Mouse (Mus musculus): Measurements from ENCODE around the gene Rhbdd1.
A peak's percentile ranks its signal among the peaks of the same experiment; 100 is the strongest.

Gene Rhbdd1

GRCm38 (mm10) chr1:82433649-82434005 lies 117.4 kb downstream of the Rhbdd1 start:
- DNase-seq (ENCODE audit: low read depth), result no peak

- no peak for DNase-seq (ENCODE audit: low read depth)
These were observed 121.0 kb downstream of the Rhbdd1 start for GRCm38 (mm10) chr1:82437273-82437672.

DNA sequence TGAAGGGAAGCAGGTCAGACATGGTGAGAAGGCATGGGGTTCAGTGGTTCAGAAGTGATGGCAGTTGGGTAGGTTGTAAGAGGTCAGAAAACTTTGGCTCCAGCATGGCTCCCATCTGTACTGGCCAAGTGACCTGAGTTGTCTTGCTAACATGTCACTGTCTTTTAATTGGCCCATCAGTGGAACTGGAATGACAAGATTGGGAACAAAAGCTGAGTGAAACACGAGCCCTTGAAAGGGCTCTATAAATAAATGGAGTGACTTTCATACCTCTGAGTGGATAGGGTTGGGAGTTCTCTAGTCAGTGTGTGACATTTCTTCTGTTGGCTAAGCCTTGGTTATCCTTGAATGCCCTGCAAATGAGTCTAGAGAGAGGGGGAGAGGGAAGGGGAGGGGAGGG lies 123.9 kb downstream of the Rhbdd1 start:
- no peak for DNase-seq (ENCODE audit: low read depth)

DNA sequence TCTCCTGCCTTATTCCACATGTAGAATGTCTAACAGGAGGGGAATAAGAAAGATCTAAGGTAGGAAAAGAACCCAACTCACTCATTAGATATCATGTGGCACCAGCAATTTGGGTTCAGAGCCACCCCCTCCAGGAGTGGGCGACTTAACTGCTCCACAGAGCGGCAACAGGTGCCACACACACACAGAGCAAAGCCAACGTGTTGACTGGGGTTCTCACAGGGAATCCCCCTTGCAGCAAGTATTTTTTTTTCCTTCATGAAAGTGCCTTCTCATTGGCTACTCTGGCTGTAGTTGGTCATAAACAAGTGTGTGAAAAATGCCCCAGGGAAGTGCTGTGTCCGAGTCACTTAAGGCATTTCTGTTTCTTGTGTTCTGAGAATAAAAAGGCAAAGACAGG lies 127.3 kb downstream of the Rhbdd1 start:
- DNase-seq (ENCODE audit: low read depth), result no peak

DNA sequence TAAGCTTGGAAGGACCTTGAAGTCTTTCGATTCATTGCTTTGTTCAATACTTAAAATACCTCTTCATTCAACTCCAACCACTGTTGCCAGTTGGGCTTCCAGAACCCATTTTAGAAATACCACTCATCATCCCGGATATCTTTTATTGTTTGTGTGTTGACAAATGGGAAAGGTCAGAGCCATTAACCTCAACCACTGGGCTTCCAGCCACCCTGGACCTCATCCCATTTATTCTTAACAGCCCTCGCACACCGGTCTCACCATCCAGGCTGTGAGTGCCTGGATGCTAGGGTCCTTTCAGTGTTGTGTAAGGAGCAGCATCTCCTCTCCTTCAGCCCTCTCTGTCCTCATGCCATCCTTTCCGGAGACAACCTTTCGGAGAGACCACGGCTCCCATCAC lies 129.8 kb downstream of the Rhbdd1 start:
- no peak for DNase-seq (ENCODE audit: low read depth)

DNA sequence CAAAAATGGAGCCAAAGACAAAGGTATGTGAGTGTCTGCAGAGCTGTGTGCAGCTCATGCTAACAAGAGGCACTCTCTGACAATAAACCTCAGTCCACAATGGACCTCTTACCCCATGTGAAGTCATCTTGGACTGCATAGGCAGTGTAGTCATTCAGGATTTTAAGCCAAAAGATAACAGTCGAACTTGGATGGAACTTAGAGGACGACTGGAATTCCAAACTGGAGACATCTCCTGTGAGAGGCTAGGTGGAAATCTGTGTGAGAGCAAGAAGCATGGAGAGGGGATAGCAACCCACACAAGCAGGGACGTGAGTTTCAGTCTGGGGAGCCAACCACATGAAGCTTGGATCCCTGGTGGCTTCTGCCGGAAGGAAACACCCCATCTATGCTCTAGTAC lies 133.6 kb downstream of the Rhbdd1 start:
- no peak for DNase-seq (ENCODE audit: low read depth)

- no peak for DNase-seq (ENCODE audit: low read depth)
These were observed 135.8 kb downstream of the Rhbdd1 start for GRCm38 (mm10) chr1:82451927-82452651.

GRCm38 (mm10) chr1:82454031-82454430 lies 137.8 kb downstream of the Rhbdd1 start:
- DNase-seq (ENCODE audit: low read depth), result no peak

DNA sequence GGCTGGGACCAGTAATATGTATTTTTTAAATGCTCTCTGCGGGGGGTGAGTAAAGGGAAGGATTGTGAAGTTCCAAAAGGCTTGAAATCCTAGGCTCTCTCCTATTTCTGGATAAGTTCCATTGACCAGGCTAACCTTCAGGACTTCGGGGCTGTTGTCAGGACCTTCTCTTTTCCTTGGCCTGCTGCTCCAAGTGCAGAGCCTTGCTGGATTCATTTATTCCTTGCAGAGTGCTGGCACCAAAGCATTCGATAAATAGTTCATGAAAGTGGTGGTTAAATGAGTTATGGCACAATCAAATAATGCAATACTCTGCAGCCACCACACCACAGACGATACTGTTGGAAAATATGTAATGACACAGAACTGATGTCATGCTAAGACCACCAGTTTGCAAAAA lies 143.1 kb downstream of the Rhbdd1 start:
- DNase-seq (ENCODE audit: low read depth), result peak; percentile 57

GRCm38 (mm10) chr1:82459926-82460325 lies 143.7 kb downstream of the Rhbdd1 start:
- DNase-seq (ENCODE audit: low read depth), result no peak

DNA sequence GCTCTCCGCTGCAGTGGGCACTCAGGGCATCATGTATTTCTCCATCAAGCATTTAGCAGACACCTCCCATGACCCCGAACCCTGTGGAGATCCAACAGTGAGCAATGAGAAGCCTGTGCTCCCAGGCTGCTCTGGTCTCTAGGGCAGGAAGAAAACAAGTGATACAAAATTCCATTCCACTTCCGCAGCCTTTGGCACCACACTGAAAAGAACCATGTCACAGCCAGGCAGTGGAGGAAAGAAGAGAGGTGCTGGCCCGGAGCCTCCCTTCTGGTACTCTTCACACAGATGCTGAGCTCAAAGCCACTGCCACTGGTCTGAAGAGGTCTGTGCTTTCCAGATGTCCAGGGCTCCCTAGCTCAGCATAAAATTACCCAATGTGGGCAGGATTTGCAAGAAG lies 144.8 kb downstream of the Rhbdd1 start:
- no peak for DNase-seq (ENCODE audit: low read depth)

GRCm38 (mm10) chr1:82465321-82465853 lies 149.1 kb downstream of the Rhbdd1 start:
- no peak for DNase-seq (ENCODE audit: low read depth)

- no peak for DNase-seq (ENCODE audit: low read depth)
These were observed 152.6 kb downstream of the Rhbdd1 start for GRCm38 (mm10) chr1:82468872-82469271.

- no peak for DNase-seq (ENCODE audit: low read depth)
These were observed 154.4 kb downstream of the Rhbdd1 start for GRCm38 (mm10) chr1:82470516-82471225.

GRCm38 (mm10) chr1:82473467-82473866 lies 157.2 kb downstream of the Rhbdd1 start:
- DNase-seq (ENCODE audit: low read depth), result no peak

GRCm38 (mm10) chr1:82474461-82474961 lies 158.3 kb downstream of the Rhbdd1 start:
- no peak for DNase-seq (ENCODE audit: low read depth)

- DNase-seq (ENCODE audit: low read depth), result no peak
These were observed 159.0 kb downstream of the Rhbdd1 start for GRCm38 (mm10) chr1:82475254-82475653.

DNA sequence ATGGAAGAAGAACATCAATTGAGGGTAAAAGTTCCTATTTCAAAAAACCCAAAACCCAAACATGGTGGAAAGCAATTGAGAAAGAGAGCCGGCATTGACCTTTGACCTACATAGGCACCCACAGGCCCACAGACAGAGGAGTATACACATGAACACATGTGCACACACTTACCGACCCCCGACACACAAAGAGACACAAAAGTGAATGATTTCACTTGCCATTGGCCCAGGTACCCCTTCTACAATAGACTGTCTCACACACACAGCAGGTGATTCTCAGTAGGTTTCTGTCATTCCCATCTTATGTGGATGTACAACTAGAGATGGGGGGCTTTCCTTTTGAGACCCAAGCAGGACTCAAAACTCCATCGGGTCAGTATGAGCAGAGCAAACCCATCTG lies 159.6 kb downstream of the Rhbdd1 start:
- no peak for DNase-seq (ENCODE audit: low read depth)

DNA sequence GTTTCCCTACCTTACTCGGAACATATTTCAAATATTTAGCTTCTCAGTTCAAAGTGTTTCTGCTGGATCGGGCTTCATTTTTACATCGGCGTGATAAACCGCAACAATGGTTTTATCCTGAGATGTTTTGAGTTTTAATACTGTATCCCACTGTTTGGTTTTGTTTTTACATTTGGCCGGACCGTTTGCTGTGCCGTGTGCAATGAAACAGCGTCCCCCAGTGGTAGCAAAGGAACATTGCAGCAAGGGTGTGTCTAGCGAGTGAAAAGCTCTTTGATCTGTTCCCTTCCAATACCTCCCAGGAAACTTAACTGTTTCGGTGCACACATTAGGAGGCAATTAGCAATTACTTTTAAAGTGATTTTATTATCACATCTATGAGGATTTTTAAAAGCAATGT lies 160.0 kb downstream of the Rhbdd1 start:
- DNase-seq (ENCODE audit: low read depth), result peak; percentile 59

GRCm38 (mm10) chr1:82476746-82477145 lies 160.5 kb downstream of the Rhbdd1 start:
- peak; percentile 72 for DNase-seq (ENCODE audit: low read depth)

DNA sequence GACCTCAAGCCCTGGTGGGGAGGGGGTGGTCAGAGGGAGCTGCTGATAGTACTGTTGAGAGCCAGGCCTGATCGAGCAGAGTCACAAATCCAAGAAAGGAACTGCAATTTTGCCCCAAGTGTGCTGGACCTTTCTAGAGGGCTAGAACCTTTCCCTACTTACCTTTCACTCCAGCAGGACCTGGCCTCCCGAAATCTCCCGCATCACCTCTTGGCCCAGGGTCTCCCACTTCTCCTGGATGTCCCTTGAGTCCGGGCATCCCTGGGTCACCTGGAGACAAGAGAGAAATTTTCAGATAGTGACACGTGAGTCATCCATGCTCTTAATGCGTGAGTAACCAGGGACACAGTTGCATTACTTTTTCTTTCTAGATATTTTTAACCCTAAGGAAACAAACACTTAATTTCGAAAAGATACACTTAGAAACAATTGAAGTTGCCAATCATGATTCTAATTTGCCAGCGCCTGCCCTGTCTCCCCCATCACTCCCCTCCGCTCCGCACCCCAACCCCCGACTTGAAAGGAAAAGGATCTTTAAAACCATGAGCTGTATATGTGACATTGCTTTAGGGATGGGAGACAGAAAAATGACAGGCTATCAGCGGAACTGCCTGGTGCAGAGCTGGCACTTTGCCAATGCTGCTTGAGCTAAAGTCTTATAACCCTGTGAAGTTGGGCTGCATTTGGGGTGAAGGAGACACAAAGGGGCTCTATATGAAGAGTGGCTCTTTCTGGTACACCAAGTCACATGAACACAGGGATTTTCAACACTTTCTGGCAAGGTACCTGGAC lies 163.6 kb downstream of the Rhbdd1 start:
- DNase-seq (ENCODE audit: low read depth), result no peak

- DNase-seq (ENCODE audit: low read depth), result no peak
These were observed 166.1 kb downstream of the Rhbdd1 start for GRCm38 (mm10) chr1:82482371-82482770.

DNA sequence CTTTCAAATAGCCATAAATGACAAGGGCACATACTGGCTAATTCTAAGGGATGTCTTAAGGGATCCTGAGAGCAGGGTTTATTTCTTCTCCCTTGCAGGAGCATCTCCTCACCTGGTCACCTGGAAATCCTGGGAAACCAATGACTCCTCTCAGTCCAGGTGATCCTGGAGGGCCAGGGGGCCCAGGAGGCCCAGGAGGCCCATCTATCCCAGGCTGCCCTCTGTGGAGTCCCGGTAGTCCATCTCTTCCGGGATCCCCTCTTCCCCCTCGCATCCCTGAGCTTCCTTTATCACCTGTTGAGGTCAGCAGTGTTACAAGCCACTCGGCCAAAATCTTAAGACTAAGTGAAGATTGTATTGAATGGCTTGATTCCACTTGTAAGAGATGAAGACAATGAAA lies 170.1 kb downstream of the Rhbdd1 start:
- DNase-seq (ENCODE audit: low read depth), result no peak
